Mouse (Mus musculus) forebrain, embryonic 12.5 days (tissue): ENCODE measurements at regions not wholly inside any gene's neighbourhood (a gene's known extent, or its start where the extent isn't known, plus 50 kb on each side); places are given as distances from the start of the nearest gene placed in this dataset.
"Not testable (repeated sequence)": the region's sequence is repeated elsewhere in the genome, so short reads cannot be mapped to it uniquely, and the experiment has no call there.

ENCODE experiments used
- ATAC-seq: fragments of 200-750 bp; cut with Nextera tagmentation; 2 replicates; pipeline ENCODE4 v1.8.0; 2017; ENCODE audit warnings: moderate TSS enrichment; ENCODE audit not compliant: low FRiP score
- H3K27ac ChIP-seq: fragments of 300-500 bp; sonication (generic); 2 replicates; pipeline ENCODE4 v1.5.1; 2016; ENCODE audit warnings: mild to moderate bottlenecking
- H3K27me3 ChIP-seq: fragments of 300-500 bp; sonication (generic); 2 replicates; pipeline ENCODE4 v1.6.1; 2016; ENCODE audit warnings: mild to moderate bottlenecking
- H3K36me3 ChIP-seq: fragments of 300-500 bp; sonication (generic); replicated peaks from 2 replicates; pipeline ENCODE4 v1.6.1; 2016; ENCODE audit warnings: mild to moderate bottlenecking
- H3K4me1 ChIP-seq: fragments of 300-500 bp; sonication (generic); 2 replicates; pipeline ENCODE4 v1.6.1; 2016
- H3K4me2 ChIP-seq: fragments of 300-500 bp; sonication (generic); 2 replicates; pipeline ENCODE4 v1.6.1; 2016; ENCODE audit warnings: mild to moderate bottlenecking, moderate library complexity
- H3K4me3 ChIP-seq: fragments of 300-500 bp; sonication (generic); replicated peaks from 2 replicates; pipeline ENCODE4 v1.5.1; 2016; ENCODE audit warnings: mild to moderate bottlenecking
- H3K9ac ChIP-seq: fragments of 300-500 bp; sonication (generic); 2 replicates; pipeline ENCODE4 v1.6.1; 2016; ENCODE audit warnings: mild to moderate bottlenecking
- H3K9me3 ChIP-seq: fragments of 300-500 bp; sonication (generic); 2 replicates; pipeline ENCODE4 v1.6.1; 2016
- WGBS: fragments of 180-500 bp; shearing (Covaris S2); methylation state at CpG from one replicate; pipeline ENCODE4 v1.1.7; 2016; 5-methylcytosine and 5-hydroxymethylcytosine counted together

DNA sequence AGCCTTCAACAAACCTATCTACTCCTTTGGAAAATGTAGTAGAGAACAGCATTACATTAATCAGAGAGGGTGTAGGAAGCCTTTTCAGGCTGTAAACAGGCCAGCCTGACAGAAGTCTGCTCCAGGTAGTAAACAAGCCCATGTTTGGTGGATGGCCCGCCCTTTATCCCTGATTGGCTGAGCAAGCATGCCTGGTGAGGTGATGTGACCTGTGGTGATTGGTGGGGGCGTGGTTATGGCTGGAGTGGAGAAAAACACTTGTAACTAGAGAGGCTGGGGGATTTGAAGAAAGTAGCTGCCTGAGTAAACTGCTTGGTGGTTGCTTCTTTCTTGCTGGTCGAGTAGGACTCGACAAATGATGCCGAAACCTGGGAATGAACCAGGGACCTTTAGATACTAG, 621.3 kb upstream of the Dsel start:
- H3K9me3 ChIP-seq, H3K9ac ChIP-seq, H3K4me2 ChIP-seq, ATAC-seq, H3K27ac ChIP-seq, H3K4me1 ChIP-seq, H3K27me3 ChIP-seq, H3K36me3 ChIP-seq, H3K4me3 ChIP-seq: not testable (repeated sequence)
- WGBS, result 91% methylated on average over 5 of the region's 5 CpGs

DNA sequence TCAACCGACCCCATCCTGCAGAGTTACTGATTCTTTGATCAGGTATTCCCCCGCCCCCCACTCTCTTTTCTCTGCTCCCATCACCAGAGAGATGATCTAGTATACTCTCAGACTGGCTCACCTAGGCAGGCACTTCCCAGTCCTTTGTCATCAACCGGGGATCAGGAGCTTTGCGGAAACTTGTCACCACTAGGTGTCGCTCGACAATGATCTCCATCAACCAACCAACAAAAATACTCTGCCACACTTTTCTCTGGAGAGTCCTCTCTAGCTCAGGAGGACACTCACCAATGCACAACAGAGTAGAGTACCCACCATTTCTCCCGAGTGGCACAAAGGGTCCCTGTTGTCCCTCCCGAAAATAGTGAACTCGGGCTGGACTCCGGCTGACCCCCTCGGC, 591.3 kb upstream of the Dsel start:
- Histone ChIP-seq H3K4me3 (no peak overlapping the region), H3K4me2 (no peak overlapping the region), H3K36me3 (no peaks in the 10 kb centered on the region), H3K9me3 (no peaks in the 10 kb centered on the region), H3K4me1 (no peaks in the 10 kb centered on the region), H3K9ac (no peak overlapping the region), H3K27me3 (no peaks in the 10 kb centered on the region), H3K27ac (no peak overlapping the region)
- ATAC-seq, result peak; percentile 55
- 38% methylated on average over 11 of the region's 11 CpGs for WGBS

DNA sequence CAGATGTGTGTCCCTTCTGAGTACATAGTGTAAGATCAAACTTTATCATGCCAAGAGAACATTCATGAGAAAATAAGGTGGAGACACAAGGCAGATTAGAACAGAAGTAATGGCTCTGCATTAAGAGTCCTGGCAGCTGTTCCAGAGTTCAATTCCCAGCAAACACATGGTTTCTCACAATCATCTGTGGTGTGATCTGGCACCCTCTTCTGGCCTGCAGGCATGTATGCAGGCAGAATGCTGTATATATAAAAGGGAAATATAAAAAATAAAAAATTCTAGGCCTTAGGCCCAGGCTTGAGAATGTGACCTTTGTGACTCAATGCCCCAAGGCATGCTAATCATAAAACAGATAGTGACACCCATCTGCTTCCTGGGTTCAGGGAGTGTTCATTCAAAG, 587.7 kb upstream of the Dsel start:
- no peaks in the 10 kb centered on the region for H3K9me3 ChIP-seq
- H3K27ac ChIP-seq, result no peak overlapping the region
- H3K4me1 ChIP-seq, result no peaks in the 10 kb centered on the region
- H3K9ac ChIP-seq, result no peak overlapping the region
- H3K4me3 ChIP-seq, result no peak overlapping the region
- no peaks in the 10 kb centered on the region for H3K27me3 ChIP-seq
- ATAC-seq, result no peak
- no peaks in the 10 kb centered on the region for H3K36me3 ChIP-seq
- H3K4me2 ChIP-seq, result no peak overlapping the region

DNA sequence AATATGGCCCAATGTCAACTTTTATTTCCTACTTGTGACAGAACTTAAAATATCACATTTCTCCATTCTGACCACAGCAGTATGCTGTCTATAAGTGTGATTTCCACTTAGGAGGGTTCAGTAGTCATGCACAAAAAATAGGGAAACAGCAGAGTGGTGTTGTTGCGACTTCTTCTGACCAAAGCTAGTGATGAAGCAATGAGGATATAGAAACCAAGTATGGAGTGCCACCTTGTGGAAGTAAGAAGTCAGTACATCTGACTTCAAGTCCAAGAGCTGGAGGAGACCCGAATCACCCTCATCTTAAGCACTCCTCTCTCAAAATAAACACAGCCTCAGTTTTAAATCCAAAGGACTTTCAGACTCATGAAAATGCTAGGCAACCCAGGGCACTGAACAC, 586.9 kb upstream of the Dsel start:
- Histone ChIP-seq H3K9me3 (no peaks in the 10 kb centered on the region), H3K4me2 (no peak overlapping the region), H3K4me1 (no peaks in the 10 kb centered on the region), H3K27me3 (no peaks in the 10 kb centered on the region), H3K36me3 (no peaks in the 10 kb centered on the region), H3K9ac (no peak overlapping the region), H3K27ac (no peak overlapping the region), H3K4me3 (no peak overlapping the region)
- 18% methylated on average over 2 of the region's 2 CpGs for WGBS
- peak; percentile 70 for ATAC-seq

DNA sequence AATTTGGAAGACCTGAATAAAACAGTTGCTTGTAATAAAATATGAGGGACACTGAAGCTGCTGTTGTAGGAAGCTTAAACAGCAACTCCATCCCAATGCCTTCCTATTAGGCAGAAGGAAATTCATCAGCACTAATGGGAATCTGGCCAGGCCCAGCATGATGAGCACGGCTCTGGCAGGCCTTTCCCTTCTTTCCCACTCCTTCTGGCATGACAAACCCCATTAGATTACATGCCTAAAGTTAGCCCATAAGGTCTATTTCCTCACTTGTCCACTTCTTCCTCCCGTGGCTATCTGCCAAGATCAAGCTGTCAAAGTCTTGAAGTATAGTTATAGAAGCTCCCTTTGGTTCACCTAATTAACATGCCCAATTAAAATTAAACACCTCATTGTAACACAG, 574.4 kb upstream of the Dsel start:
- WGBS, result 59% methylated on average over 2 of the region's 2 CpGs
- no peak overlapping the region for H3K9ac ChIP-seq
- no peak for ATAC-seq

DNA sequence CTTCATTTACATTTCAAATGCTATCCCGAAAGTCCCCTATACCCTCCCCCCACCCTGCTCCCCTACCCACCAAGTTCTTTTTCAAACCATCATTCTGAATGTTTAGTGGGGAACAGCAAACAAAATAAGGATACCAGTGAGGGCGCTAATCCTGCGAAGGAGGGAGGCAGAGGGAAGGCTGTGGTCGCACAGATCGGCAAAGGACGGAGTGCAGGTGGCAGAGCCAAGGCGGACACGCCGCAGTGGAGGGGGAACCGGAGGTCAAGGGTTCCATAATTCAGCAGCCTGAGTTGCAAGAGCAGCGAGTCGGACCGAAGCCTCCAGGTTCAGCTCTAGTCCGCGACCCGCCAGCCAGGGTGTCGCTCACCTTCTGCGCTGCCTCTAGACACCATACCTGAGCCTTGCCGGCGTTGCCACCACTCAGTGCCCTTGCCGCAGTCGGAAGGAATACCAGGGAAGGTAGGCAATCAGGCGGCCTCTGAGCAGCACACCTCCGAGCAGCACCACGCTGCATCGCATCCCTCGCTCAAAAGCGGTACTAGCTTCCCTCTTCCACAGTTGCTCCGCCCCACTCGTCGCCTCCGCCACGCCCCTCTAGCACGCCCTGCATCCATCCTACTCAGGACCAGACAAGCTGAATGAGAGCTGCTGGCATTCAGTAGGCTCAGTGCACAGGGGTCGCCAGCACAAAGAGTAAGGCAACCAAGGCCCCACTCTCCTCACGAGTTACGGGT, 551.8 kb upstream of the Dsel start:
- peak; percentile 98 for ATAC-seq
- WGBS, result 1% methylated on average over 37 of the region's 37 CpGs
- no peak overlapping the region for H3K27ac ChIP-seq

More for the DNA sequence above, 574.4 kb upstream of the Dsel start:
- Histone ChIP-seq H3K4me3 (no peak overlapping the region), H3K9me3 (no peaks in the 10 kb centered on the region), H3K27me3 (no peaks in the 10 kb centered on the region), H3K4me2 (no peak overlapping the region), H3K4me1 (no peaks in the 10 kb centered on the region), H3K36me3 (no peaks in the 10 kb centered on the region), H3K27ac (no peak overlapping the region)

DNA sequence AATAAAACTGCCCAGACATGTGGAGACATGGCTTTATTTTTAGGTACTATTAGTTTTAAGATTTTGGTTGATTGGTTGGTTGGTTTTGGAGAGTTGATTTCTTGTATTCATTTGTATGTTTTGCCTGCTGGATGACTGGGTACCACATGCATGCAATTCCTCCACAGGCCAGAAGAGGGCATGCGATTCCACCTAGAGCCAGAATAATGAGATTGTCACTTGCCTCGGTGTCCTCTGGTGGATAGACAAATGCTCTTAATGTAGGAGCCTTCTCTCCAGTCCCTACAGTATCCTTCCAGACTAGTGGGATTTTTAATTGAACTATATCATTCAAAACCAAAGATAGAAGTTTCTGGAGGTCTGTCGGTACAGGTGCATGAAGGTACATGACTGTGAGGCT, 524.1 kb upstream of the Dsel start:
- ATAC-seq, result 0 out of 2 replicates have a peak, but pooled peaks have one; percentile 41
- WGBS, result 37% methylated on average over 3 of the region's 3 CpGs
- H3K27me3 ChIP-seq, result no peaks in the 10 kb centered on the region

More for the DNA sequence above, 551.8 kb upstream of the Dsel start:
- Histone ChIP-seq H3K9ac (peak overlapping the region; percentile 49), H3K4me2 (peak overlapping the region; percentile 90), H3K9me3 (no peaks in the 10 kb centered on the region), H3K27me3 (no peaks in the 10 kb centered on the region), H3K4me1 (peaks cover 3% of the 10 kb centered on the region; the same call in 1 of the 2 replicates), H3K36me3 (no peaks in the 10 kb centered on the region), H3K4me3 (peak overlapping the region; percentile 56)

DNA sequence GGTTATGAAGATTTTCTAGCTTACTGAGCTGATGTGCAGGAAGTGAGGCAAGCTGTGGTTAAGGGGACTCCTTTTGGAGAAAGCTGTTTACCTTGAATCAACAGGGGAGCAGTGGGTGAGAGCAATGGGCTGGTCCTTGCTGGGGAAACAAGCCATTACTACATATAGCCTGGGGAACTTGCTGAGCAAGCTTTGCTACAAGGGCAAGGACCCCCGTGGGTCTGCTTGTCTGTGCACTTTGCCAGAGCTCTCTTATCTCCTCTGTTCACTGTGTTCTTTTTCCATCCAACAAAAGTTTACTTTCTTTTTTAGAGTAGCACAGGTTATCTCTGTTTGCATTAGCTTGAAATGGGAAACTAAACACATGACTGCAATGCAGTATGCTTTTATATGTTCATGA, 519.3 kb upstream of the Dsel start:
- no peak for ATAC-seq
- no peak overlapping the region for H3K4me3 ChIP-seq
- no peaks in the 10 kb centered on the region for H3K36me3 ChIP-seq
- no peaks in the 10 kb centered on the region for H3K9me3 ChIP-seq
- no peak overlapping the region for H3K9ac ChIP-seq
- 73% methylated on average over 1 of the region's 1 CpGs for WGBS
- H3K4me1 ChIP-seq, result no peaks in the 10 kb centered on the region
- H3K27me3 ChIP-seq, result no peaks in the 10 kb centered on the region
- no peak overlapping the region for H3K27ac ChIP-seq
- no peak overlapping the region for H3K4me2 ChIP-seq

More for the DNA sequence above, 524.1 kb upstream of the Dsel start:
- no peaks in the 10 kb centered on the region for H3K4me1 ChIP-seq
- H3K9ac ChIP-seq, result no peak overlapping the region
- no peaks in the 10 kb centered on the region for H3K36me3 ChIP-seq
- H3K9me3 ChIP-seq, result no peaks in the 10 kb centered on the region
- no peak overlapping the region for H3K4me2 ChIP-seq
- H3K27ac ChIP-seq, result no peak overlapping the region
- H3K4me3 ChIP-seq, result no peak overlapping the region

DNA sequence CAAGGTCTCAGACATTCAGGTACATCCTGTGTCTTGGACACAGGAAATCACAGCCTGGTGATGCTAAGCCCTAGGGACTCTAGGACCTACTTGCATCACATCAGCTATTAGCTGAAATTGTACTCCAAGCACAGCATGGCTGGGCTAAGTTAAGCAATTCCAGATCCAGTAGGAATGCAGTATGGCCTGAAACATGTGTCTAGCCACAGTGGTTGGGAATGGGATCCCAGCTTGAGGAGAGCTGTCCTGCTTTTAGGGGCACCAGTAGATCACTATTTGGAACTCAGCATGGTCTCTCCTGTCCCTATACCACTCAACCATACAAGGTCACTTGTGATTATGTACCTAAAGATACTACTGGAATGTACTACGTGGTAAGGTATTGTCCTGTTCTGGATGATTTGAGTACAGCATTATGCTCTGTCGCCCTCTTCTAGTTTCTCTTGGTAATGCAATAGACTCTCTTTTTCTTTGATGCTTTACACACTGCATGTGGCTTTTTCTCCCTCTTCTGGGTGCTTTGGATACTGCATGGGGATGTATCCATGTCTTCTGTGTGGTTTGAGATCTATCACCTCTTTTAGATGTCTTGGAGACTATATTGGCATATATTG, 515.0 kb upstream of the Dsel start:
- H3K4me3 ChIP-seq, result no peak overlapping the region
- H3K4me2 ChIP-seq, result no peak overlapping the region
- no peaks in the 10 kb centered on the region for H3K27me3 ChIP-seq
- H3K36me3 ChIP-seq, result no peaks in the 10 kb centered on the region
- H3K27ac ChIP-seq, result no peak overlapping the region
- no peaks in the 10 kb centered on the region for H3K9me3 ChIP-seq
- peak; percentile 62; the same call in 1 of the 2 replicates for ATAC-seq
- WGBS, result 16% methylated on average over 2 of the region's 2 CpGs
- no peaks in the 10 kb centered on the region for H3K4me1 ChIP-seq
- no peak overlapping the region for H3K9ac ChIP-seq

DNA sequence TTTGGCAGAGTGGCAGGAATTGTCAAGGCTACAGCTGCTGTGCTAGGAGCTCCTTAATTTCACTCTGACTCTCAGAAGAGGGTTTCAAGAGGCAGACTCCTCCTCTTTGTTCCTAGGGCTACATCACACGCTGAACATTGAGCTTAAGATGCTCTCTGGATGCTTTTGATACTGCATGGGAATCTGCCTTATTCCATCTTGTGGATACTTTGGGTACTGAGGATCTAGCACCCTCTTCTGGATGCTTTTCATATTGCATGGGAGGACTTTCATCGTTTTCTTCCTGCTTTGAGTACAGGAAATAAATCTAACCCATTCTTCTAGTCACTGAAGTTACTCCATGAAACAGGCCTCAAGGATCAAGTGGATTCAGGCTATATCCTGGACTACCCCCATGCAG, 513.9 kb upstream of the Dsel start:
- no peaks in the 10 kb centered on the region for H3K27me3 ChIP-seq
- ATAC-seq, result peak; percentile 76
- H3K36me3 ChIP-seq, result no peaks in the 10 kb centered on the region
- H3K27ac ChIP-seq, result no peak overlapping the region
- no peak overlapping the region for H3K4me2 ChIP-seq
- no peak overlapping the region for H3K4me3 ChIP-seq
- H3K4me1 ChIP-seq, result no peaks in the 10 kb centered on the region
- H3K9ac ChIP-seq, result no peak overlapping the region
- 8% methylated on average over 2 of the region's 2 CpGs for WGBS
- H3K9me3 ChIP-seq, result no peaks in the 10 kb centered on the region

DNA sequence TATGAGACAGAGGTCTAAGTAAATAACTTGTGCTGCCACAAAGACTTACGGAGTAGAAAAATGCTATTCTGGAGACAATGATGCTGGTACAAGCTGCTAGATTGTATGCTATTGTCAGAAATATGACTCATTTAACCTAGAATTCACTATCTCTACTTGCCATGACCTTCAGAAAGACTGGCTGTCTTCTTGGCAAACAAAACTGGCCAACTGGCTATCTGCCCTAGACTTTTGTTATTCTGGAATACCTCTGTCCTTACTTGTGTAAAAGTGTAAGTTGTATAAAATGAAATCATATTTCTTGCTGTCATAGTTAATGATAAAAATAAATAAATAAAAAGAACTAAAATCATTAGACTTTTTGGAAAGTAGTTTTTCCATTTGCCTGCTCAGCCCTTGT, 491.1 kb upstream of the Dsel start:
- H3K27ac ChIP-seq, result no peak overlapping the region
- H3K27me3 ChIP-seq, result no peaks in the 10 kb centered on the region
- no peaks in the 10 kb centered on the region for H3K36me3 ChIP-seq
- H3K9me3 ChIP-seq, result no peaks in the 10 kb centered on the region
- H3K4me2 ChIP-seq, result no peak overlapping the region
- no peak overlapping the region for H3K9ac ChIP-seq
- WGBS, result 88% methylated on average over 1 of the region's 1 CpGs
- no peak for ATAC-seq
- H3K4me3 ChIP-seq, result no peak overlapping the region
- no peaks in the 10 kb centered on the region for H3K4me1 ChIP-seq
